Mouse (Mus musculus) megakaryocyte-erythroid progenitor cell, adult 5-6 weeks (primary cell): ENCODE data around the gene Fgfr2. TPM values are rescaled to one million over a fixed set of nuclear protein-coding genes. Genes with fewer than 3 reads are reported as not detected.

Source experiments
- ATAC-seq: replicated peaks from 2 replicates; pipeline ENCODE4 v1.8.0; 2016; ENCODE audit warnings: mild to moderate bottlenecking, inconsistent platforms; ENCODE audit not compliant: severe bottlenecking, poor library complexity, low FRiP score, low TSS enrichment
- total RNA-seq, 2 experiments: library from RNA; stranded (forward) in 1 of 2; stranded (reverse) in 1 of 2; fragments of 200-1000, 215-1000 nt in 1 of 2; fragments of >200 nt in 1 of 2; fragmentation: Nextera tagmentation in 1 of 2; gene quantifications; 2 replicates each; pipeline ENCODE4 v1.2.3; 2014 to 2017

Fgfr2 gene
- total RNA-seq, 2 experiments from 2014 or later: not detected

GRCm38 (mm10) chr7:132799119-132800016 is 323.8 kb downstream of the Fgfr2 start:
- no peak for ATAC-seq

GRCm38 (mm10) chr7:132795141-132795540 is 328.0 kb downstream of the Fgfr2 start:
- ATAC-seq: no peak

- no peak for ATAC-seq
Observed at GRCm38 (mm10) chr7:132793467-132793866, 329.7 kb downstream of the Fgfr2 start.

GRCm38 (mm10) chr7:132790447-132791219 is 332.5 kb downstream of the Fgfr2 start:
- ATAC-seq: no peak

GRCm38 (mm10) chr7:132788826-132789225 is 334.3 kb downstream of the Fgfr2 start:
- no peak for ATAC-seq

- ATAC-seq: no peak
Observed at GRCm38 (mm10) chr7:132787496-132788190, 335.5 kb downstream of the Fgfr2 start.

GRCm38 (mm10) chr7:132787022-132787421 is 336.1 kb downstream of the Fgfr2 start:
- no peak for ATAC-seq

- ATAC-seq: no peak
Observed at GRCm38 (mm10) chr7:132786522-132786921, 336.6 kb downstream of the Fgfr2 start.

GRCm38 (mm10) chr7:132786011-132786410 is 337.1 kb downstream of the Fgfr2 start:
- no peak for ATAC-seq

- no peak for ATAC-seq
Observed at GRCm38 (mm10) chr7:132784101-132784500, 339.0 kb downstream of the Fgfr2 start.

- ATAC-seq: no peak
Observed at GRCm38 (mm10) chr7:132781850-132782249, 341.3 kb downstream of the Fgfr2 start.

- no peak for ATAC-seq
Observed at GRCm38 (mm10) chr7:132781130-132781814, 341.9 kb downstream of the Fgfr2 start.

GRCm38 (mm10) chr7:132780611-132781010 is 342.5 kb downstream of the Fgfr2 start:
- ATAC-seq: no peak

GRCm38 (mm10) chr7:132778630-132779029 is 344.5 kb downstream of the Fgfr2 start:
- ATAC-seq: peak; percentile 76

GRCm38 (mm10) chr7:132777728-132778453 is 345.3 kb downstream of the Fgfr2 start:
- peak; percentile 77 for ATAC-seq

GRCm38 (mm10) chr7:132777117-132777516 is 346.0 kb downstream of the Fgfr2 start:
- ATAC-seq: no peak

- no peak for ATAC-seq
Observed at GRCm38 (mm10) chr7:132776338-132777111, 346.6 kb downstream of the Fgfr2 start.

GRCm38 (mm10) chr7:132775922-132776321 is 347.2 kb downstream of the Fgfr2 start:
- ATAC-seq: no peak
